Mouse (Mus musculus) monocyte, adult 59 days (primary cell): ENCODE results near the gene Rrad. TPM values are rescaled to one million over a fixed set of nuclear protein-coding genes. Genes with fewer than 3 reads are reported as not detected.

Experiments
- total RNA-seq, 2 experiments: library from RNA; stranded (reverse); gene quantifications; one replicate each; pipeline ENCODE4 v1.2.4; 2023

Rrad gene
- total RNA-seq: 10 to 100 TPM; 12.1 to 12.6 TPM

DNA sequence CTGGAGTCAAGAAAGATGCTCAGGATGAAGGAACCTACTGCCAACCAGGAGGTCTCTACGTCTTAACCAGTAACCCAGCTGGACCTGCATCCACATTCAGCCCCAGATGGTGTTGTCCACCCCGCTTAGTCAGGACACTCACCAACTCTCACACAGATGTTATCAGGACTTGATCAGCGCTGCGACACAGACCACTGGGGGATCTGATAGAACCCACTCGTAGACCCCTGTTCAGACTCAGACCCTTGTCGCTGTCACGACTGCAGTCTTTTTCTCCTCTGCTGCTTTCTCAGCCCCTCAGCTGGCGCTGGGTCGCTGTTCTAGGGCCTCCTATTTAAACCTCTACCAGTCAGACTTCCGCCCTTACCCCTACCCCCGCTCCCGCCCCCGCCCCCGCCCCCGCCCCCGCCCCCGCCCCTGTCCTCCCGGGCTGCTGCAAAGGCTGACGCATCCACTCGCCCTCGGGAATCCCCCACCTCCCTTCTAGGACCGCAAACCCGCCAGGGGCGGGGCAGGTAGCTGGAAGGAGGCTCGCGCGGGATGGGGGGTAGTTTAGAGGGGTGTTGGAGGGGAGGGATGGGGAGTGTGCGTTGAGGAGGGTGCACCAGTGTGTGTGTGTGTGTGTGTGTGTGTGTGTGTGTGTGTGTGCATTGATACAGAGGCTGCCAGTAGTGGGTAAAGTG is at the start of gene Rrad:
Gene Rrad, minus strand, starts transcription at position 347 of the 683 bp plus-strand sequence.

DNA sequence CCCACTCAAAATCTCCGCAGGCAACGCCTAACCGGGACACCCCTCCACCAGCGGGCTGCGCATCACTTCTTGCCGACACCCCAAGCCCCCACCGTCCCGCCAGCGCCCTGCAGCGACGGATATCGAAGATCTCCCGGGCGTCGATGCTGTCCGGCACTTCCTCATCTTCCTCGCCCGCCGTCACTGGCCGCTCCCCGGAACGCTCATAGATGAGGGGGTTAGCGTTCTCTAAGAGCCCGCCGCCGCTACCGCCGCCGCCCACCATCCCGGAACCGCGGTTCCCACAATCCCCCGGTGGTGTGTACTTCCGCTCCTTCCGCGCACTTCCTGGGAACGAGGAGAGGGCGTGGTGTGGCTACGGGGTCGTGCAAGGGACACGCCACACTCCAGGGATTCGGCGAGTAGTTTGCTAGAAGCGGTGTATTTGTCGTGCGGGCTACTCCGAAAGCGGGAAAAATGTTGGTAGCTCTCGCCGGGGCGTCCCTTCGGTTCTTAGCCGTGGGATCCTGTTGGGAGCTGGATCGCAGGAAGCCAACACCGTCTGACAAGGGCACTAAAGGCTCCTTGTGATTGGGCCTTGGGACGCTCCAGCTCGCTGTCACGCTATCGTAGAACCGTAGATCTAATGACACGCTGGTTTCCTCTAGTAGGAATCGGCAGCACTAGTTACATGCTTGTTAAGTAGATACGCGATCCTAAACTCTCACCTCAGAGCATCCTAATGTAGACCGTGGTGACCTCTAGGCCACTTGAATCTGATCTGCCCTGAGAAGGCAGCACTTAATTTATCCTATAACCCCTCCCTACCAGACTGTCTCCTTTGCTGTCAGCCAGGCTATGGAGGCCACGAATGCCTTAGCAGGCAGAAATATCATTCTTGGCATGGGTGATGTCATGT is 10.5 kb upstream of the Rrad start, which contains the start of gene Ciao2b:
Gene Ciao2b, minus strand, starts transcription at position 540 of the 898 bp plus-strand sequence.

DNA sequence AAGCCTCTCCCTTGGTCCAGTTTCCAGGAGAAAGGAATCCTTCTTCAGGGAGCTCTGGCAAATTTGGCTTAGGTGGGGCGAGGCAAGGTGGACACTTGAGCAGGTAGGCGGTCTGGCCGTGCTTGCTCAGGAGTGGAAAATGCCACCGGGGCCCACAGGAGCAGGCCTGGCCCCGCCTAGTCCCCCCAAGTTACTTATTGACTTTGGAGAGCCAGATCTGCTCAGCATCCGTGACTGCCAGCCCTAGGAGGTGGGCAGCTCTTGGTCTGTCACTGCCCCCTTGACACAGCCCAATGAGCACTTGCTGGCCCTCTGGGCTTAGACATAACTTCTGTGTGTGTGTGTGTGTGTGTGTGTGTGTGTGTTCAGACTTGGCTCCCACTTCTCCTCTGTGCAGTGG is 7.0 kb downstream of the Rrad start, which contains the start of gene Cdh16:
Gene Cdh16, minus strand, starts transcription at position 236 of the 400 bp plus-strand sequence.

DNA sequence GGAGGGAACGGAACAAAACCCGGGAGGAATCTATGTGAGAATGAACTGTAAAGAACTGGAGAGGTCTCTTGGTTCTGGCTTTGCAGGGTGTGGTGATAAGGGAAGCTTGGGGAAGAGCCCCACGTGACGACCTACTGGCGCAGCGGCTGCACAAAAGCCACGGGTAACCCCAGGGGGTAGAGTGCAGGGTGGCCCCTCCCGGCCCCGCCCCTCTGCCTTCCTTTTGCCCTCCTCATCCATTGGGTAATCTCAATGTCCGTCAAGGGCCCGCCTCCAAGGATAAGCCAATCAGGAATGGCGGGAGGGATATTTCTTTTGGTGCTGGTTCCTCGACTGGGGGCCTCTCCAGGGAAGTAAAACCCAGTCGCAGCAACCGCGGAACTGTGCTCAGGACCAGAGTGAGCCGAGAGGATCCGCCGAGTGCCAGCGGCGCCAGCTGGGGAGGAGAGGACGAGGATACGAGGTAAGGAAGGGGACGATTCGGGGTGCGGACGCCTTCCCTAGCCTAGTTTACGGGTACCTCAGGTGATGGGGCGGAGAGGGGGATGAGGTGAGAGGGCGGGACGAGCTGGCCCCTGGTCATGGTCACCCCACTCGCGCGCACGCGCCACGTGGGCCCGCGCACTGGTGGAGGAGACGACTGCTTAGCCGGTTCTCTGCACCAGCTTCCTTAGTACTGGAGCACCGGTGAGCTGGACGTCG is 39.8 kb downstream of the Rrad start, which contains the start of gene Pdp2:
Gene Pdp2, plus strand, starts transcription at position 319 of the 702 bp plus-strand sequence.

Other genes starting within 250 kb of the Rrad start
- 1 to 10 TPM; 3.4 to 3.6 TPM for gene Cmtm4, start 235.5 kb downstream of the Rrad start, total RNA-seq
- gene Dync1li2, start 188.3 kb downstream of the Rrad start, total RNA-seq: 10 to 100 TPM; 62.9 to 78.2 TPM
- not detected for gene Terb1, start 121.4 kb downstream of the Rrad start, total RNA-seq
- gene Nae1, start 96.7 kb downstream of the Rrad start, total RNA-seq: 10 to 100 TPM; 20.2 to 26.1 TPM
- 1 to 10 TPM in 1 of 2 experiments, under 1 TPM in 1; 0.43 to 1.6 TPM for gene Car7, start 96.6 kb downstream of the Rrad start, total RNA-seq
- 10 to 100 TPM; 10.9 to 11.4 TPM for gene Pdp2, start 39.9 kb downstream of the Rrad start, total RNA-seq
- gene Cdh16, start 6.9 kb downstream of the Rrad start, total RNA-seq: not detected
- gene Ciao2b, start 10.6 kb upstream of the Rrad start, total RNA-seq: 10 to 100 TPM; 24.0 to 25.6 TPM
- gene Ces2a, start 102.7 kb upstream of the Rrad start, total RNA-seq: not detected
- gene Ces2b, start 200.2 kb upstream of the Rrad start, total RNA-seq: not detected
- gene Ces2c, start 215.7 kb upstream of the Rrad start, total RNA-seq: not detected